Mouse (Mus musculus) retina, postnatal 1 day (tissue): ENCODE data around the gene Chrna4.

ENCODE experiments used
- DNase-seq: peaks from one replicate; pipeline ENCODE4 v3.0.0-alpha.2; 2012

Chrna4 gene

GRCm38 (mm10) chr2:181035186-181035585, 8.2 kb downstream of the Chrna4 start:
- no peak for DNase-seq

GRCm38 (mm10) chr2:181033310-181033709, 10.0 kb downstream of the Chrna4 start:
- DNase-seq, result peak; percentile 73

DNA sequence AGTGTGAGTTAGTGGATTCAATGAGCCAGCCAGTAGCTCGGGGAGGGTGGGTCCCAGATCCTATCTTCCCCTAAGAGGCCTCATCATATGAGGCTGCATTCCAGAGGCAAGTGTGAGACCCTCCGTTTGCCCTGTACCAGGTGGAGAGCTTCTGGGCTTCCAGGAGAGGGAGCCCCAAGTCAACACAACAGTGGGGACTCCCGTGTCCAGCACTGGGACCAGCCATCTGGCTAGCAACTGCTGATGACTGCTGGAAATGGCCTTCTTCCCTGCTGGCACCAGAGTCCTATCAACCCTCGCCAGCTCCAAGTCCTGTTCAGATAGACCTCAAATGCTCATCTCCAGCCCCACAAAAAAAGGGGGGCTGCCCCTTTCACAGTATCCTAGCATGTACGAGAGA, 10.9 kb downstream of the Chrna4 start:
- DNase-seq, result peak; percentile 80

DNA sequence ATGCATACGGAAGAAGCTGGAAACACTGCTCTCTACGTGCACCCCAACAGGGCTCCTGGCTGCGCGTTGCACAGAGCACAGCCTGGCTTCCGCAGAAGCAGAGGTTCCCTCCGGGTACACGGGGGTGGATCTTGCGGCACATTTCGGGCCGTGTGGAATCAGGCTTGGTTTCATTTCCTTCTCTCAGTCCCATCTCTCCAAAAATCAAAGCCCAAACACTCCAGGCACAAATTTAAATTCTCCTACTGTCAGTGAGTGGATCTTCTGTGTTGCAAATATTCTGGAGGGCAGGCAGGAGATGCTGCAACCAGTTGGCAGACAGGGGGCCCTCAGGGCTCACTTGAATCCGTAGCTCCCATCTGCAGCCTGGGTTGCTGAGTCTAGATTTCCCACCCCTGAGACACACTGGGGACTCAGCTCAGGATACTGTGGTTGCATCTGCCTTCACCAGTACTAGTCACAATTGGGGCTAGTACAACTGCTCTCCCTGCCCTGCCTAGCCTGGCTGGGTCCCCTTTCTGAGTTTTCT, 11.9 kb downstream of the Chrna4 start:
- no peak for DNase-seq

GRCm38 (mm10) chr2:181008339-181008738, 35.0 kb downstream of the Chrna4 start:
- DNase-seq, result no peak

DNA sequence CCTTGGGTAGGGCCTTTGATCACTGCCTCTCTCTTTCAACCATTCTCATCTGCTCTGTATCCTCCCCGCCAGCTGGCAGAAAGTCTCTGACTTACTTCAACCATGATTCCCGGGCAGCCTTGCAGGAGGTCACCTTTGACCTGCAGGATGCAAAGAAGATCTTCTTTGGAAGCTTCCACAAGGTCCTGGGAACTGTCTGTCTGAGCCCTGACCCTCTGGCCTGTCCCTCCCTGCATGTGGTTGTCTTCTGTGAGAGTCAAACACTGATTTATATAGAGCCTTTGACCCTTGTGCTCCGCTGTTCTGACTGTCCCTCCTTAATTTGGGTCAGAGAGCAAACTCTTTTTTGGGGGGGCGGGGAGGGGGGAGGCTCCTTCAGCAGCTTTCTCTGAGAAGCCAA, 36.3 kb downstream of the Chrna4 start:
- DNase-seq, result no peak

DNA sequence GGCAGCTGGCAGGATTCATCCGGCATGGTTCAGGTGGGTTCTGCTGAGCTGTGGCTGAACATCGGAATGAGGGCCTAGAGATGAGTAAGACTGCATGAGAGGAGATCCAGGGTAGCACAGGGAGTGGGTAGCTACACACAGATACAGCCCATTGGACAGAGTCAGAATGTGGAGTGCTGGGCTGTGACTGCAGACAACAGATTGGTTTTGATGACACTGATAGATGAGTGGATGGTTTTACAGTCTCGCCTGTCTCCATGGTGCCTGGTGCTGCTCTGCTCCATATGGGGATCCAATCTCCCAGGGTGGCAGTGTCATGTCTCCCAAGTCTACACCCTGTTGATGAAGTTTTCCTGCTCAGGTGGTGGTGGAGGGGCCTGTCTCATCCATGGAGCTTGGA, 46.4 kb downstream of the Chrna4 start:
- no peak for DNase-seq

DNA sequence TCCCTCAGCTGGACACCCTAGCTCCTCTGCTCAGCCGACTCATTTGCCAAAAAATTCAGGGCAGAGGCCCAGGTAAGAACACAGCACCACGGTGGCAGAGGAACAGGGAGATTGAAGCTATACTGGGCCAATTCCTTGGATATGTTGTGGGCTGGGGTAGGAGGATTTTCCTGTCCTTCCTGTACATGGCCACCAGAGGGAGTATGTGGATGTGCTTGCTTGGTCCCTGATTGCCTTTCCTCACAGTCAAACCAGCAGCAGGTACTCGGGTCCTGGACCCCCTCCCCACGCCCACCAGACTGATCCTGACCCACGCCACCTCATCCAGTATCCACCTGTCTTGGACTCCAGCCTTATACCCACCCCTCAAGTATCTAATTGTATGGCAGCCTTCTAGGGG, 46.9 kb downstream of the Chrna4 start:
- peak; percentile 76 for DNase-seq

GRCm38 (mm10) chr2:180995457-180995856, 47.9 kb downstream of the Chrna4 start:
- DNase-seq, result no peak

DNA sequence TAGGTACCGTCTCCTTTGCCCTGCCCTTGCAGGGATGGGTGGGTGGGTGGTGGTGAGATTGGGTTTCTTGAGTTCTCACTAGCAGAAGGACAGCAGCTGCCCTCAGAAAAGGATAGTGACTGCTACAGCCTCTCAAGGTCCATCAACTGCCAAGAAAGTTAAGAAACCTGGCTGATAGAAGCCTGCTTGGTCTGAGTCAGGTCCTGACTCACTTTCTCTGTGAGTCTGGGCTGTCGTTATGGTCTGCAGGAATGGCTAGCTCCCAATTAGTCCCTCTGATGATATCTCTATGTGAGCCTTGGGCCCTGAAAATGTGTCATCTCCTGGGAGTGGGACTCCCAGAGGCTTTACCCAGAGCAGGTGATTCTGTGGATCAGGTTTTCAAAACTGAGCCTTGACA, 49.0 kb downstream of the Chrna4 start:
- DNase-seq, result no peak

GRCm38 (mm10) chr2:180990347-180990746, 53.0 kb downstream of the Chrna4 start:
- DNase-seq, result no peak

GRCm38 (mm10) chr2:180988948-180989347, 54.4 kb downstream of the Chrna4 start:
- DNase-seq, result no peak

DNA sequence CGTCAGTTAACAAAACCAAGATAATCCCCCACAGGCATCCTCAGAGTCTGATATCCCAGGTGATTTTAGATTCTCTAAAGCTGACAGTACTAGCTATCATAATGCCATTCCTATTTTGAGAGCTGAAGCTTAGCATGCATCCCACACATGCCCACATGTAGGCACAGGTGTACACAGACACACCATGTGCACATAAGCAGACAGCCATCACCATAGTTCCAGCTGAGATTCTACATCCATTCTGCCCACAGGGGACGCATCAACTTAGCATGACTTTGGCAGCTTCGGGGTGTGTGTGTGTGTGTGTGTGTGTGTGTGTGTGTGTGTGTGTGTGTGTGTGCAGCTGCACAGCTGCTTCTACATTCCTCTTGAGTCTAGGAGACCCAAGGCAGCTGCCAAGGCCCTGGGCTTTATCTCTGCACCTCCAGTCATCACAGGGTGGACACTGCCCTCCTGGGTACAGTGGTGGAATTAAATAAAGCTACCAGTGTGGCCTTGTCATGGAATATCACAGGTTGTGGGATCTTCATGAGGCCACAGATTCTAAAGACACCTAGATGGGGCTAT, 54.9 kb downstream of the Chrna4 start:
- peak; percentile 32 for DNase-seq

DNA sequence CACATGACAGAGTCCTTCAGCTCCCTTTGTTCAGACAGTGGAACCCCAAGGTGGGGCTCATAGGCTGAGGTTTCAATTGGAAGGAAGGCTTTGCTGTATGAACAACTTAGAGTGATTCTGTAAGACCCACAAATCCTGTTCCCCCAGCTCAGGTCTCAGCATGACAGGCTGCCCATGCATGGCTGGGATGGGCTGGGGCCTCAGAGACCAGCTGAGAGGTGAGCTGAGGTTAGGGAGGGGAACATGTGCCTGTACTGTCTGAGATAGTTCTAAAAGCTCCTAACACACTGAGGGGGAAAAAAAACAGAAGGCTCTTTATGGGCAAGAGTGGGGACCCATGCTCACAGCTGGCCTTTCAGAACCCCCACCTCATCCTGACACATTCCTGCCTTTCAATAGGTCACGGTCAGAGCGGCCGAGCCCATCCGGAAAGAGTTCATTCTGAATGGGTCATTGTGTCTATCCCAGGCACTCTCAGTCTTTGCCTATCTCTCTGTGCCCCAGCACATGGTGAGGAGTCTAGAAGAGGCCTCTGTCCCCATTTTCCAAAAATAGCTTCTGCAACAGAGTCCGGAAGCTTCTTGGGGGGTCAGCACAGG, 55.8 kb downstream of the Chrna4 start:
- DNase-seq, result peak; percentile 67

- no peak for DNase-seq
These were observed 56.3 kb downstream of the Chrna4 start for GRCm38 (mm10) chr2:180987001-180987400.

- DNase-seq, result no peak
These were observed 56.9 kb downstream of the Chrna4 start, which contains the start of gene Col20a1 for GRCm38 (mm10) chr2:180986449-180986848. TSS of gene Col20a1 (plus strand) at chr2:180986535.

DNA sequence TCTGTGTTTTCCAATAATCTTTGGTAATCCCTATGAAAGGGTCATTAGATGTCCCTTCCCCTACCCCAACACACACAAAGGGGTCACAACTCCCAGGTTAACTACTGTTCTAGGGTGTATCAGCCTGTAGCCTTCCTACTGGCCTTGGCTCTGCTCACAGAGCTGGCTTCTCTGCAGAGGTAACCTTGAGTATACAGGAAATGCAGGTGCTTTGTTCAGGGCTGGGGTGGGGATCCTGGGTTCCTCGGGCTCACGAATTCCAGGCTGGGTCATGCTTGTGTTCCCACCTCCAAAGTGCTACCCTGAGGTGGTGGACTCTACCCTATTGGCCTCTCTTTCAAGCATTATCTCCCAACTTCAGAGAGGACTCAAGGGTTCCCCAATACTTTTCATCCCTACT, 57.7 kb downstream of the Chrna4 start:
- no peak for DNase-seq

GRCm38 (mm10) chr2:180981133-180981532, 62.2 kb downstream of the Chrna4 start:
- no peak for DNase-seq
